Mouse (Mus musculus) brain, adult 10 weeks (tissue): ENCODE data around the gene AU015836. TPM values are rescaled to one million over a fixed set of nuclear protein-coding genes. Genes with fewer than 3 reads are reported as not detected.

Source experiments
- polyA plus RNA-seq: library from polyadenylated mRNA; stranded (reverse); fragments of 350-450 nt; fragmentation: Illumina TruSeq; extraction: RNeasy Lipid Tissue Mini Kit (QIAGEN cat#74804); gene quantifications from one replicate; pipeline ENCODE4 v1.2.3, GENCODE M21; 2015; ENCODE audit warnings: low read depth, low replicate concordance

AU015836 gene
- polyA plus RNA-seq, result not detected

GRCm38 (mm10) chrX:93968444-93968843, at the start of gene AU015836:
TSS of gene AU015836 (plus strand) at chrX:93968659.

Other genes starting within 250 kb of the AU015836 start
- 33.9 TPM for gene Pdk3, start 136.5 kb upstream of the AU015836 start, polyA plus RNA-seq
- 12.9 TPM for gene Zfx, start 155.0 kb downstream of the AU015836 start, polyA plus RNA-seq
- 91.6 TPM for gene Eif2s3x, start 244.2 kb downstream of the AU015836 start, polyA plus RNA-seq